Mouse (Mus musculus) liver, postnatal 0 days (tissue): ENCODE data around the gene Atp7a. TPM values are rescaled to one million over a fixed set of nuclear protein-coding genes. Genes with fewer than 3 reads are reported as not detected.
A peak's percentile ranks its signal among the peaks of the same experiment; 100 is the strongest.

ENCODE experiments used
- ATAC-seq: fragments of 200-750 bp; cut with Nextera tagmentation; 2 replicates; pipeline ENCODE4 v1.8.0; 2017; ENCODE audit warnings: mild to moderate bottlenecking, moderate library complexity
- DNase-seq: peaks from one replicate; pipeline ENCODE4 v3.0.0-alpha.2; 2016
- H3K27ac ChIP-seq: fragments of 300-500 bp; sonication (generic); 2 replicates; pipeline ENCODE4 v1.5.1; 2014; ENCODE audit warnings: antibody characterized with exemption, moderate library complexity, mild to moderate bottlenecking, low read depth
- H3K27me3 ChIP-seq: fragments of 300-500 bp; sonication (generic); 2 replicates; pipeline ENCODE4 v1.6.1; 2014; ENCODE audit warnings: low read length, control low read depth, mixed read lengths; ENCODE audit not compliant: insufficient read depth
- H3K36me3 ChIP-seq: fragments of 300-500 bp; sonication (generic); replicated peaks from 2 replicates; pipeline ENCODE4 v1.6.1; 2014; ENCODE audit warnings: mild to moderate bottlenecking, control low read depth, low read length, moderate library complexity, mixed read lengths; ENCODE audit not compliant: insufficient read depth
- H3K4me1 ChIP-seq: fragments of 300-500 bp; sonication (generic); 2 replicates; pipeline ENCODE4 v1.6.1; 2014; ENCODE audit warnings: antibody characterized with exemption, mild to moderate bottlenecking, control low read depth; ENCODE audit not compliant: insufficient read depth
- H3K4me2 ChIP-seq: fragments of 300-500 bp; sonication (generic); 2 replicates; pipeline ENCODE4 v1.6.1; 2014; ENCODE audit warnings: low read depth, mild to moderate bottlenecking, low read length, moderate library complexity, mixed read lengths
- H3K4me3 ChIP-seq: fragments of 300-500 bp; sonication (generic); 2 replicates; pipeline ENCODE4 v1.5.1; 2014; ENCODE audit warnings: low read depth, low read length
- H3K9ac ChIP-seq: fragments of 300-500 bp; sonication (generic); replicated peaks from 2 replicates; pipeline ENCODE4 v1.6.1; 2014; ENCODE audit warnings: mild to moderate bottlenecking, moderate library complexity
- H3K9me3 ChIP-seq: fragments of 300-500 bp; sonication (generic); 2 replicates; pipeline ENCODE4 v1.6.1; 2016; ENCODE audit warnings: mild to moderate bottlenecking, control low read depth, low read length, mixed read lengths
- CTCF ChIP-seq: sonication (generic); IDR thresholded peaks from 2 replicates; pipeline ENCODE4 v1.5.1; 2016; ENCODE audit warnings: antibody characterized with exemption, low read depth
- EP300 ChIP-seq: IDR thresholded peaks from 2 replicates; pipeline ENCODE4 v1.6.1; 2016; ENCODE audit warnings: antibody characterized with exemption, low read depth, mild to moderate bottlenecking
- WGBS: fragments of 180-500 bp; shearing (Covaris S2); extraction: QIAGEN DNeasy Blood & Tissue Kit; methylation state at CpG from one replicate; pipeline ENCODE4 v1.1.7; 2014; ENCODE audit not compliant: insufficient replicate concordance; 5-methylcytosine and 5-hydroxymethylcytosine counted together
- polyA plus RNA-seq: library from polyadenylated mRNA; unstranded; fragments of >200 nt; fragmentation: Nextera tagmentation; extraction: Ambion mirVana; gene quantifications from 2 replicates; pipeline ENCODE4 v1.2.1, GENCODE M21; 2015

Gene Atp7a
- polyA plus RNA-seq, 1 experiment from 2014 or later: 4.9 TPM

DNA sequence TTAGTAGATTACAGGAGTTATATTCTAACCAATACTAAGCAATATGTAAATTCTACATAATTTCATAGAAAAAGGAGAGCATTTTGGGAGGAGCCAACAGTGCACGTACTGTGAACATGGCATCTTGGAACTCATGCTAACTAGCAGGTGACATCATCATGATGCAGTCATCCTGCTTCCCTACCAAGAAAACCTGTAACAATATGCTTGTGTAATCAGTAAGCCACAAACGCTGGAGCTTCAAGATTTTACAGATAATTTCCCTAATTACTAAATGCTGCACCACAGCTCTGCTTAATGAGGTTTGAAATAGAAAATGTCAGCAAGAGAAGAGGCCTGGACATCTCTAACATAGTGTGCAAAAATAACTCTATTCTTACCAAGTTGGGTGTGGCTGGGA lies 8.7 kb downstream of the Atp7a start:
- Histone ChIP-seq H3K4me2 (no peak overlapping the region), H3K27me3 (no peaks in the 10 kb centered on the region), H3K9me3 (no peaks in the 10 kb centered on the region), H3K4me1 (peaks cover 8% of the 10 kb centered on the region; the same call in 1 of the 2 replicates), H3K27ac (no peak overlapping the region), H3K36me3 (no peaks in the 10 kb centered on the region), H3K9ac (no peak overlapping the region), H3K4me3 (no peak overlapping the region)
- 47% methylated on average over 2 of the region's 2 CpGs for WGBS
- no peak for ATAC-seq
- no peak for DNase-seq
- TF ChIP-seq EP300 (no peak), CTCF (no peak)

DNA sequence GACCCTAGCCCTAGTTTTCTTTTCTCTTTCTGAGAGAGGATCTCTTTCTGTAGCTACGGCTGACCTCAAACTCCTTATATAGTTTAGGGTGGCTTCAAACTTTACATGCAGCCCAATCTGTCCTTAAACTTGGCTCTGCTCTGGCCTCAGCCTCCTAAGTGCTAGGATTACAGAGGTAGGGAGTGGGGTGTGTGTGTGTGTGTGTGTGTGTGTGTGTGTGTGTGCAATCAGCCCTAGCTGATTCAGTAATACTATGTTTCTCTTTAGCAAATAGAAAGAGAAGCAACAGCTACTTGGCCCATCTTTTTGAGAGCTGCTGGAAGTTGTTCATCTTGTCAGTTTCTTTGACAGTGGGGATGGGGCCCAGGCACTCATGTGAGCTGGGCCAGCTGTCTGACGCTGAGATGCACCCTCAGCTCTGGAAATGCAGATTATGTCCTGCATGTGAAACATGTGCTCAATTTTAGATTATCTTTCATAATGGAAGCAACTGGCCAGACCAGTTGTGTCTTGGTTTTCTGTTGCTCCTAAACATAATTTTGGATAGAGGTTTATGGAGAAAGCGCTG lies 10.2 kb downstream of the Atp7a start:
- H3K9ac ChIP-seq: no peak overlapping the region
- H3K27ac ChIP-seq: 0 out of 2 replicates have a peak overlapping the region, but pooled peaks have one; percentile 22
- ATAC-seq (no peak), DNase-seq (no peak)
- peaks cover 8% of the 10 kb centered on the region; the same call in 1 of the 2 replicates for H3K4me1 ChIP-seq
- 71% methylated on average over 3 of the region's 3 CpGs for WGBS
- no peaks in the 10 kb centered on the region for H3K9me3 ChIP-seq
- H3K27me3 ChIP-seq: no peaks in the 10 kb centered on the region
- H3K4me3 ChIP-seq: no peak overlapping the region
- no peaks in the 10 kb centered on the region for H3K36me3 ChIP-seq
- H3K4me2 ChIP-seq: no peak overlapping the region
- TF ChIP-seq EP300 (no peak), CTCF (no peak)

- 31% methylated on average over 8 of the region's 8 CpGs for WGBS
Observed at GRCm38 (mm10) chrX:106043863-106044617, 17.0 kb downstream of the Atp7a start.

DNA sequence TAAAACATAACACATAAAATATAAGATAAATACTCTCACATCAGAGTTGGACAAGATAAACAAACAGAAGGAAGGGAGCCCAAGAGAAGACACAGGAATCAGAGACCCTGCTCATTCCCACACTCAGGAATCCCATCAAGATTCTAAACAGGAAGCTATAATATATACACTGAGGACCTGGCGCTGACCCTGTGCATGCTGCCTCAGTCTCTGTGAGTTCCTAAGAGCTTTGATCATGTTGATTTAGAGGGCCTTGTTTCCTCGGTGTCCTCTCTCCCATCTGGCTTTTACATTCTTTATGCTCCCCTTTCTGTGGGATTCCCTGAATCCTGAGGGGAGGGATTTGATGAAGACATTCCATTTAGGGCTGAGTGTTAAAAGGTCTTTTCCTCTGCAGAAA lies 18.4 kb downstream of the Atp7a start:
- H3K4me2 ChIP-seq: peak overlapping the region; percentile 7; the same call in 1 of the 2 replicates
- H3K4me1 ChIP-seq: peaks cover 14% of the 10 kb centered on the region
- H3K36me3 ChIP-seq: no peaks in the 10 kb centered on the region
- no peak overlapping the region for H3K9ac ChIP-seq
- H3K4me3 ChIP-seq: no peak overlapping the region
- no peaks in the 10 kb centered on the region for H3K27me3 ChIP-seq
- ATAC-seq (no peak), DNase-seq (no peak)
- H3K27ac ChIP-seq: 0 out of 2 replicates have a peak overlapping the region, but pooled peaks have one; percentile 29
- H3K9me3 ChIP-seq: no peaks in the 10 kb centered on the region
- WGBS: 41% methylated on average over 2 of the region's 2 CpGs
- no peak for TF ChIP-seq EP300
- no peak for TF ChIP-seq CTCF

More at GRCm38 (mm10) chrX:106043863-106044617, 17.0 kb downstream of the Atp7a start:
- no peak overlapping the region for H3K4me3 ChIP-seq
- H3K4me1 ChIP-seq: peaks cover 14% of the 10 kb centered on the region
- H3K9ac ChIP-seq: no peak overlapping the region
- no peaks in the 10 kb centered on the region for H3K9me3 ChIP-seq
- ATAC-seq (peak; percentile 82), DNase-seq (peak; percentile 19)
- peak overlapping the region; percentile 49; the same call in 1 of the 2 replicates for H3K27ac ChIP-seq
- H3K36me3 ChIP-seq: no peaks in the 10 kb centered on the region
- H3K27me3 ChIP-seq: no peaks in the 10 kb centered on the region
- TF ChIP-seq EP300: peak; percentile 94
- TF ChIP-seq CTCF: no peak
- peak overlapping the region; percentile 48 for H3K4me2 ChIP-seq

- Histone ChIP-seq H3K27ac (peak overlapping the region; percentile 72), H3K9me3 (no peaks in the 10 kb centered on the region), H3K4me3 (no peak overlapping the region), H3K4me1 (peaks cover 14% of the 10 kb centered on the region), H3K27me3 (no peaks in the 10 kb centered on the region), H3K9ac (no peak overlapping the region), H3K4me2 (peak overlapping the region; percentile 7; the same call in 1 of the 2 replicates), H3K36me3 (no peaks in the 10 kb centered on the region)
- peak; percentile 43 for ATAC-seq
- DNase-seq: no peak
- no peak for TF ChIP-seq CTCF
- TF ChIP-seq EP300: no peak
- WGBS: 44% methylated on average over 9 of the region's 9 CpGs
Observed at GRCm38 (mm10) chrX:106045928-106046327, 18.9 kb downstream of the Atp7a start.

GRCm38 (mm10) chrX:106048191-106048590 lies 21.1 kb downstream of the Atp7a start:
- WGBS: 56% methylated on average over 1 of the region's 1 CpGs
- Histone ChIP-seq H3K4me1 (peaks cover 14% of the 10 kb centered on the region), H3K4me3 (no peak overlapping the region), H3K4me2 (no peak overlapping the region), H3K9ac (no peak overlapping the region), H3K27ac (0 out of 2 replicates have a peak overlapping the region, but pooled peaks have one; percentile 22), H3K36me3 (no peaks in the 10 kb centered on the region), H3K9me3 (no peaks in the 10 kb centered on the region), H3K27me3 (no peaks in the 10 kb centered on the region)
- ATAC-seq (no peak), DNase-seq (no peak)
- TF ChIP-seq EP300 (no peak), CTCF (no peak)
